Mouse (Mus musculus): ENCODE results near the gene Vmn1r149. TPM values are rescaled to one million over a fixed set of nuclear protein-coding genes. Genes with fewer than 3 reads are reported as not detected.

Gene Vmn1r149
- not detected for polyA plus RNA-seq (2014; fragmentation: Illumina TruSeq; extraction: RNeasy Lipid Tissue Mini Kit (QIAGEN cat#74804); ENCODE audit: low read depth, low replicate concordance)

GRCm38 (mm10) chr7:22438129-22438528 is at the start of gene Vmn1r149:
TSS of gene Vmn1r149 (minus strand) at chr7:22438229.

GRCm38 (mm10) chr7:22463975-22464374 is 25.9 kb upstream of the Vmn1r149 start, which contains the start of gene Gm10665:
TSS of gene Gm10665 (minus strand) at chr7:22464075.

GRCm38 (mm10) chr7:22413283-22413682 is 24.7 kb downstream of the Vmn1r149 start, which contains the start of gene Vmn1r148:
TSS of gene Vmn1r148 (plus strand) at chr7:22413583.

Other genes starting within 250 kb of the Vmn1r149 start
- gene Vmn1r143, start 248.9 kb downstream of the Vmn1r149 start, polyA plus RNA-seq (2014; fragmentation: Illumina TruSeq; extraction: RNeasy Lipid Tissue Mini Kit (QIAGEN cat#74804); ENCODE audit: low read depth, low replicate concordance): not detected
- not detected for gene Gm8653, start 237.0 kb downstream of the Vmn1r149 start, polyA plus RNA-seq (2014; fragmentation: Illumina TruSeq; extraction: RNeasy Lipid Tissue Mini Kit (QIAGEN cat#74804); ENCODE audit: low read depth, low replicate concordance)
- not detected for gene Gm8453, start 208.7 kb downstream of the Vmn1r149 start, polyA plus RNA-seq (2014; fragmentation: Illumina TruSeq; extraction: RNeasy Lipid Tissue Mini Kit (QIAGEN cat#74804); ENCODE audit: low read depth, low replicate concordance)
- not detected for gene Gm4187, start 108.5 kb downstream of the Vmn1r149 start, polyA plus RNA-seq (2014; fragmentation: Illumina TruSeq; extraction: RNeasy Lipid Tissue Mini Kit (QIAGEN cat#74804); ENCODE audit: low read depth, low replicate concordance)
- gene Gm8660, start 67.2 kb downstream of the Vmn1r149 start, polyA plus RNA-seq (2014; fragmentation: Illumina TruSeq; extraction: RNeasy Lipid Tissue Mini Kit (QIAGEN cat#74804); ENCODE audit: low read depth, low replicate concordance): not detected
- gene Vmn1r148, start 24.6 kb downstream of the Vmn1r149 start, polyA plus RNA-seq (2014; fragmentation: Illumina TruSeq; extraction: RNeasy Lipid Tissue Mini Kit (QIAGEN cat#74804); ENCODE audit: low read depth, low replicate concordance): not detected
- gene Gm10665, start 25.8 kb upstream of the Vmn1r149 start, polyA plus RNA-seq (2014; fragmentation: Illumina TruSeq; extraction: RNeasy Lipid Tissue Mini Kit (QIAGEN cat#74804); ENCODE audit: low read depth, low replicate concordance): not detected
- gene Vmn1r151, start 61.4 kb upstream of the Vmn1r149 start, polyA plus RNA-seq (2014; fragmentation: Illumina TruSeq; extraction: RNeasy Lipid Tissue Mini Kit (QIAGEN cat#74804); ENCODE audit: low read depth, low replicate concordance): not detected
- not detected for gene Vmn1r152, start 84.7 kb upstream of the Vmn1r149 start, polyA plus RNA-seq (2014; fragmentation: Illumina TruSeq; extraction: RNeasy Lipid Tissue Mini Kit (QIAGEN cat#74804); ENCODE audit: low read depth, low replicate concordance)
- gene Gm8677, start 96.7 kb upstream of the Vmn1r149 start, polyA plus RNA-seq (2014; fragmentation: Illumina TruSeq; extraction: RNeasy Lipid Tissue Mini Kit (QIAGEN cat#74804); ENCODE audit: low read depth, low replicate concordance): not detected
- gene Gm4201, start 127.1 kb upstream of the Vmn1r149 start, polyA plus RNA-seq (2014; fragmentation: Illumina TruSeq; extraction: RNeasy Lipid Tissue Mini Kit (QIAGEN cat#74804); ENCODE audit: low read depth, low replicate concordance): not detected
- gene Gm4565, start 149.9 kb upstream of the Vmn1r149 start, polyA plus RNA-seq (2014; fragmentation: Illumina TruSeq; extraction: RNeasy Lipid Tissue Mini Kit (QIAGEN cat#74804); ENCODE audit: low read depth, low replicate concordance): not detected
- gene Vmn1r155, start 219.8 kb upstream of the Vmn1r149 start, polyA plus RNA-seq (2014; fragmentation: Illumina TruSeq; extraction: RNeasy Lipid Tissue Mini Kit (QIAGEN cat#74804); ENCODE audit: low read depth, low replicate concordance): not detected

All from sigmoid colon, adult 10 weeks (tissue).